Mouse (Mus musculus): ENCODE results near the gene Ltbp4. TPM values are rescaled to one million over a fixed set of nuclear protein-coding genes. Genes with fewer than 3 reads are reported as not detected.

Gene Ltbp4
- total RNA-seq, 2 experiments from 2014 or later = 54.5 to 54.8 TPM

- peak; percentile 51 for TF ChIP-seq CTCF (conservative IDR thresholded peaks at IDR 0.05)
- H3K4me3 ChIP-seq = no peak overlapping the region
- DNase-seq (ENCODE audit: low spot score in 2 of 2) = no peak
- no peak overlapping the region for H3K27ac ChIP-seq
These were observed 5.1 kb upstream of the Ltbp4 start for GRCm38 (mm10) chr7:27342595-27342994.

- H3K4me3 ChIP-seq = peak overlapping the region; percentile 53
- peak overlapping the region; percentile 86 for H3K27ac ChIP-seq
- DNase-seq (ENCODE audit: low spot score in 2 of 2) = peak; percentile 60 to 86
- TF ChIP-seq CTCF (conservative IDR thresholded peaks at IDR 0.05) = no peak
These were observed 2.0 kb upstream of the Ltbp4 start for GRCm38 (mm10) chr7:27339519-27339918.

GRCm38 (mm10) chr7:27339114-27339513, 1.6 kb upstream of the Ltbp4 start:
- Histone ChIP-seq H3K4me3 (peak overlapping the region; percentile 53), H3K27ac (peak overlapping the region; percentile 86)
- no peak for DNase-seq (ENCODE audit: low spot score in 2 of 2)
- no peak for TF ChIP-seq CTCF (conservative IDR thresholded peaks at IDR 0.05)

GRCm38 (mm10) chr7:27335928-27336823, 1.3 kb downstream of the Ltbp4 start:
- DNase-seq (ENCODE audit: low spot score in 2 of 2) = peak; percentile 89 to 95
- H3K27ac ChIP-seq = no peak overlapping the region
- TF ChIP-seq CTCF (conservative IDR thresholded peaks at IDR 0.05) = peak; percentile 98
- peak overlapping the region; percentile 37 for H3K4me3 ChIP-seq

- Histone ChIP-seq H3K4me3 (no peak overlapping the region), H3K27ac (no peak overlapping the region)
- DNase-seq (ENCODE audit: low spot score in 2 of 2) = no peak
- no peak for TF ChIP-seq CTCF (conservative IDR thresholded peaks at IDR 0.05)
These were observed 2.3 kb downstream of the Ltbp4 start for GRCm38 (mm10) chr7:27335011-27335720.

- Histone ChIP-seq H3K27ac (peak overlapping the region; percentile 9; the same call in 1 of the 2 replicates), H3K4me3 (no peak overlapping the region)
- DNase-seq (ENCODE audit: low spot score in 2 of 2) = no peak
- peak; percentile 48 for TF ChIP-seq CTCF (conservative IDR thresholded peaks at IDR 0.05)
These were observed 3.0 kb downstream of the Ltbp4 start for GRCm38 (mm10) chr7:27334405-27334911.

GRCm38 (mm10) chr7:27333316-27333941, 4.1 kb downstream of the Ltbp4 start:
- DNase-seq (ENCODE audit: low spot score in 2 of 2) = no peak
- TF ChIP-seq CTCF (conservative IDR thresholded peaks at IDR 0.05) = no peak
- peak overlapping the region; percentile 79 for H3K27ac ChIP-seq
- peak overlapping the region; percentile 58 for H3K4me3 ChIP-seq

- H3K27ac ChIP-seq = peak overlapping the region; percentile 79
- peak; percentile 85 for TF ChIP-seq CTCF (conservative IDR thresholded peaks at IDR 0.05)
- DNase-seq (ENCODE audit: low spot score in 2 of 2) = peak; percentile 80 to 81
- peak overlapping the region; percentile 58 for H3K4me3 ChIP-seq
These were observed 4.9 kb downstream of the Ltbp4 start for GRCm38 (mm10) chr7:27332353-27333199.

GRCm38 (mm10) chr7:27331854-27332253, 5.6 kb downstream of the Ltbp4 start:
- no peak for TF ChIP-seq CTCF (conservative IDR thresholded peaks at IDR 0.05)
- Histone ChIP-seq H3K27ac (peak overlapping the region; percentile 79), H3K4me3 (peak overlapping the region; percentile 58; the same call in 1 of the 2 replicates)
- DNase-seq (ENCODE audit: low spot score in 2 of 2) = no peak

GRCm38 (mm10) chr7:27331541-27331851, 6.0 kb downstream of the Ltbp4 start:
- H3K4me3 ChIP-seq = peak overlapping the region; percentile 47; the same call in 1 of the 2 replicates
- no peak for TF ChIP-seq CTCF (conservative IDR thresholded peaks at IDR 0.05)
- H3K27ac ChIP-seq = peak overlapping the region; percentile 79
- no peak for DNase-seq (ENCODE audit: low spot score in 2 of 2)

- Histone ChIP-seq H3K27ac (peak overlapping the region; percentile 79), H3K4me3 (peak overlapping the region; percentile 47)
- DNase-seq (ENCODE audit: low spot score in 2 of 2) = peak; percentile 55 to 65
- no peak for TF ChIP-seq CTCF (conservative IDR thresholded peaks at IDR 0.05)
These were observed 6.6 kb downstream of the Ltbp4 start for GRCm38 (mm10) chr7:27330709-27331540.
